8 mouse cellular contexts compared by ENCODE assay signal in the genomic region with DNA sequence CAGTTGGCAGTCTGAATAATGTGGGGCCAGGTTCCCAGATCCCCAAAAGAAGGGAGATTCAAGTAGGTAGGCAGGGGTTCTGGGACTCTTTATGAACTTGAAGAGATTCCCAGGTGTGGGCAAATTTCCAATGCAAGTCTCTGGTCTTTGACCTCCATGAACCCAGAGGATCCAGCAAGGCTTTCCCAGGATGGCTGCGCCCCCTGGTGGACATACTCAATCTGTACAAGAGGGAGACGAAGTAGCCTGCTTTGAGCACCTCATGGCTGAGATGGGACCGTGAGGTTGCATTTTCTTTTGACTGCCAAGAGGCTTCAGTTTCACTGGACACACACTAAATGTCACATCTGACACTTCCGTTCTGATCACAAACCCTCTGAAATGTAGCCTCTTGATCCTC. TPM values are rescaled to one million over a fixed set of nuclear protein-coding genes. Genes with fewer than 3 reads are reported as not detected.
DNase-seq lines count a peak whose midpoint lies in the region; ATAC-seq lines count a peak whose summit lies in the region.

No protein-coding gene starts in this region.

- WGBS in heart, embryonic 11.5 days (ENCODE audit: insufficient replicate concordance): 6% methylated on average over 4 of the region's 4 CpGs
- 8% methylated on average over 3 of the region's 4 CpGs for WGBS in embryonic facial prominence, embryonic 14.5 days
- WGBS in stomach, embryonic 14.5 days: 10% methylated on average over 4 of the region's 4 CpGs

- no peak for ATAC-seq in heart, embryonic 11.5 days (replicated peaks; ENCODE audit: insufficient number of reproducible peaks, low FRiP score, low TSS enrichment)
- peak; percentile 53; the same call in 1 of the 2 replicates for ATAC-seq in embryonic facial prominence, embryonic 14.5 days (ENCODE audit: low read depth)
- ATAC-seq in stomach, embryonic 14.5 days (ENCODE audit: insufficient number of reproducible peaks, insufficient read depth, low FRiP score, low read depth): peak; percentile 26; the same call in 1 of the 2 replicates

- peaks cover 9% of the 10 kb centered on the region for H3K27me3 ChIP-seq in heart, embryonic 11.5 days (ENCODE audit: control insufficient read depth, insufficient read depth, low read length)
- no peaks in the 10 kb centered on the region for H3K27me3 ChIP-seq in embryonic facial prominence, embryonic 14.5 days (replicated peaks; ENCODE audit: control insufficient read depth, insufficient read depth, low read length)
- peaks cover 82% of the 10 kb centered on the region for H3K27me3 ChIP-seq in megakaryocyte, embryonic 14.5 days (replicated peaks)
- H3K27me3 ChIP-seq in stomach, embryonic 14.5 days (ENCODE audit: control insufficient read depth, insufficient read depth, low read length): no peaks in the 10 kb centered on the region

- H3K9me3 ChIP-seq in heart, embryonic 11.5 days (replicated peaks; ENCODE audit: control insufficient read depth, low read length): no peaks in the 10 kb centered on the region
- H3K9me3 ChIP-seq in embryonic facial prominence, embryonic 14.5 days (ENCODE audit: control insufficient read depth, low read length): no peaks in the 10 kb centered on the region
- peaks cover 11% of the 10 kb centered on the region for H3K9me3 ChIP-seq in megakaryocyte, embryonic 14.5 days
- no peaks in the 10 kb centered on the region for H3K9me3 ChIP-seq in stomach, embryonic 14.5 days (ENCODE audit: control insufficient read depth, low read depth, low read length)

- intact Hi-C loops in heart, postnatal 36 days (cut with DNase I): loop anchor here (1.0 to 2.0 kb wide), 4 partner anchors 35 to 204 kb away; no protein-coding TSS in a partner anchor

- no peak overlapping the region for H3K9ac ChIP-seq in heart, embryonic 11.5 days (ENCODE audit: low read depth, low read length)
- no peak overlapping the region for H3K9ac ChIP-seq in embryonic facial prominence, embryonic 14.5 days (ENCODE audit: low read depth, low read length)
- H3K9ac ChIP-seq in stomach, embryonic 14.5 days (replicated peaks; ENCODE audit: low read depth, low read length): no peak overlapping the region

- DNase-seq in heart, adult 11 months: peak; percentile 97
- peak; percentile 89 to 92 for DNase-seq in adrenal gland, postnatal 36 days
- DNase-seq in embryonic facial prominence, embryonic 14.5 days (ENCODE audit: low spot score): peak; percentile 83
- DNase-seq in heart, postnatal 36 days: peak; percentile 84 to 86
- DNase-seq in left cerebral cortex, adult 8-10 months (ENCODE audit: low spot score in 2 of 2): peak; percentile 35 to 55

- H3K4me2 ChIP-seq in heart, embryonic 11.5 days: no peak overlapping the region
- no peak overlapping the region for H3K4me2 ChIP-seq in embryonic facial prominence, embryonic 14.5 days (ENCODE audit: low read depth, low read length)
- no peak overlapping the region for H3K4me2 ChIP-seq in stomach, embryonic 14.5 days (replicated peaks; ENCODE audit: low read depth, low read length)

- peaks cover 26% of the 10 kb centered on the region for H3K36me3 ChIP-seq in heart, embryonic 11.5 days (ENCODE audit: control insufficient read depth, insufficient read depth, low read length)
- H3K36me3 ChIP-seq in embryonic facial prominence, embryonic 14.5 days (ENCODE audit: control insufficient read depth, insufficient read depth, low read length): peaks cover 93% of the 10 kb centered on the region
- H3K36me3 ChIP-seq in megakaryocyte, embryonic 14.5 days (replicated peaks; ENCODE audit: low read length): no peaks in the 10 kb centered on the region
- peaks cover 60% of the 10 kb centered on the region for H3K36me3 ChIP-seq in stomach, embryonic 14.5 days (ENCODE audit: control insufficient read depth, insufficient read depth, low read length)

- no peak overlapping the region for H3K27ac ChIP-seq in heart, embryonic 11.5 days (ENCODE audit: low read depth, low read length)
- H3K27ac ChIP-seq in embryonic facial prominence, embryonic 14.5 days (replicated peaks; ENCODE audit: low read depth, low read length): no peak overlapping the region
- peak overlapping the region; percentile 15; the same call in 1 of the 2 replicates for H3K27ac ChIP-seq in stomach, embryonic 14.5 days (ENCODE audit: low read length)

- H3K4me3 ChIP-seq in heart, embryonic 11.5 days (ENCODE audit: low read depth, low read length): no peak overlapping the region
- H3K4me3 ChIP-seq in embryonic facial prominence, embryonic 14.5 days (ENCODE audit: low read depth, low read length): no peak overlapping the region
- H3K4me3 ChIP-seq in megakaryocyte, embryonic 14.5 days (replicated peaks): peak overlapping the region; percentile 23
- no peak overlapping the region for H3K4me3 ChIP-seq in stomach, embryonic 14.5 days (ENCODE audit: low read depth, low read length)

- peaks cover 36% of the 10 kb centered on the region for H3K4me1 ChIP-seq in heart, embryonic 11.5 days (ENCODE audit: control insufficient read depth, insufficient read depth, low read length)
- peaks cover 12% of the 10 kb centered on the region for H3K4me1 ChIP-seq in embryonic facial prominence, embryonic 14.5 days (ENCODE audit: control insufficient read depth, insufficient read depth, low read length)
- peaks cover 48% of the 10 kb centered on the region for H3K4me1 ChIP-seq in megakaryocyte, embryonic 14.5 days
- peaks cover 15% of the 10 kb centered on the region for H3K4me1 ChIP-seq in stomach, embryonic 14.5 days (ENCODE audit: control insufficient read depth, insufficient read depth, low read length)

RNA-seq across cellular contexts. Expression of gene Ccdc102a, which starts 9.1 kb away (rescaled TPM):
- polyA plus RNA-seq in heart, embryonic 11.5 days (2014; fragmentation: Nextera tagmentation; extraction: Ambion mirVana): 22.8 and 24.8 TPM in 2 replicates
- total RNA-seq in adrenal gland, postnatal 36 days (2021): 1 to 10 TPM; 7.6 to 8.6 TPM
- polyA plus RNA-seq in embryonic facial prominence, embryonic 14.5 days (2014; fragmentation: Nextera tagmentation; extraction: Ambion mirVana): 38.5 and 49.5 TPM in 2 replicates
- total RNA-seq in heart, postnatal 36 days (2021): 1 to 10 TPM; 6.8 to 6.9 TPM
- 1 to 10 TPM; 1.2 to 2.2 (median 1.8) TPM for total RNA-seq in left cerebral cortex, adult 8-10 months (2022)
- polyA plus RNA-seq in megakaryocyte, embryonic 14.5 days (2012; ENCODE audit: insufficient read depth, low replicate concordance): 0.73 and 1.4 TPM in 2 replicates
- polyA plus RNA-seq in stomach, embryonic 14.5 days (2014; fragmentation: Nextera tagmentation; extraction: Ambion mirVana): 29.9 and 32.3 TPM in 2 replicates

RNA-seq across cellular contexts. Expression of gene Adgrg5, which starts 14.6 kb away (rescaled TPM):
- 0.10 and 0.47 TPM in 2 replicates for polyA plus RNA-seq in heart, embryonic 11.5 days (2014; fragmentation: Nextera tagmentation; extraction: Ambion mirVana)
- 1 to 10 TPM in 1 of 2 experiments, under 1 TPM in 1; 0.33 to 1.3 TPM for total RNA-seq in adrenal gland, postnatal 36 days (2021)
- 0.21 TPM in 2 replicates for polyA plus RNA-seq in embryonic facial prominence, embryonic 14.5 days (2014; fragmentation: Nextera tagmentation; extraction: Ambion mirVana)
- under 1 TPM; 0.24 to 0.31 TPM for total RNA-seq in heart, postnatal 36 days (2021)
- under 1 TPM in 3 of 4 experiments, not detected in 1; 0.17 to 0.95 (median 0.46) TPM for total RNA-seq in left cerebral cortex, adult 8-10 months (2022)
- polyA plus RNA-seq in megakaryocyte, embryonic 14.5 days (2012; ENCODE audit: insufficient read depth, low replicate concordance): 1.2 and 1.8 TPM in 2 replicates
- polyA plus RNA-seq in stomach, embryonic 14.5 days (2014; fragmentation: Nextera tagmentation; extraction: Ambion mirVana): 0.25 and 0.36 TPM in 2 replicates

RNA-seq across cellular contexts. Expression of gene Dok4, which starts 32.7 kb away (rescaled TPM):
- polyA plus RNA-seq in heart, embryonic 11.5 days (2014; fragmentation: Nextera tagmentation; extraction: Ambion mirVana): 46.2 and 57.7 TPM in 2 replicates
- 10 to 100 TPM; 10.5 to 10.9 TPM for total RNA-seq in adrenal gland, postnatal 36 days (2021)
- 30.6 and 31.6 TPM in 2 replicates for polyA plus RNA-seq in embryonic facial prominence, embryonic 14.5 days (2014; fragmentation: Nextera tagmentation; extraction: Ambion mirVana)
- 10 to 100 TPM; 16.6 to 20.4 TPM for total RNA-seq in heart, postnatal 36 days (2021)
- total RNA-seq in left cerebral cortex, adult 8-10 months (2022): 10 to 100 TPM; 15.1 to 18.3 (median 17.3) TPM
- polyA plus RNA-seq in megakaryocyte, embryonic 14.5 days (2012; ENCODE audit: insufficient read depth, low replicate concordance): 0.81 and 1.1 TPM in 2 replicates
- polyA plus RNA-seq in stomach, embryonic 14.5 days (2014; fragmentation: Nextera tagmentation; extraction: Ambion mirVana): 17.2 and 19.9 TPM in 2 replicates

RNA-seq across cellular contexts. Expression of gene Polr2c, which starts 51.6 kb away (rescaled TPM):
- 141 and 143 TPM in 2 replicates for polyA plus RNA-seq in heart, embryonic 11.5 days (2014; fragmentation: Nextera tagmentation; extraction: Ambion mirVana)
- total RNA-seq in adrenal gland, postnatal 36 days (2021): 10 to 100 TPM; 65.7 to 70.6 TPM
- 121 and 129 TPM in 2 replicates for polyA plus RNA-seq in embryonic facial prominence, embryonic 14.5 days (2014; fragmentation: Nextera tagmentation; extraction: Ambion mirVana)
- total RNA-seq in heart, postnatal 36 days (2021): 10 to 100 TPM; 69.1 to 69.9 TPM
- total RNA-seq in left cerebral cortex, adult 8-10 months (2022): 10 to 100 TPM; 64.6 to 75.4 (median 67.0) TPM
- polyA plus RNA-seq in megakaryocyte, embryonic 14.5 days (2012; ENCODE audit: insufficient read depth, low replicate concordance): 15.3 and 21.3 TPM in 2 replicates
- 150 and 159 TPM in 2 replicates for polyA plus RNA-seq in stomach, embryonic 14.5 days (2014; fragmentation: Nextera tagmentation; extraction: Ambion mirVana)

Comparison
In these comparisons a context has a peak if more than half of its experiments do, and no peak if none do; other contexts are left out.
1. DNase-seq: peak in every context shown above with its lines; median percentile 97 in heart, adult 11 months; 90 in adrenal gland, postnatal 36 days; 85 in heart, postnatal 36 days; 83 in embryonic facial prominence, embryonic 14.5 days; 45 in left cerebral cortex, adult 8-10 months.